Mouse (Mus musculus): ENCODE results near the gene Scgb2b21. TPM values are rescaled to one million over a fixed set of nuclear protein-coding genes. Genes with fewer than 3 reads are reported as not detected.

Scgb2b21 gene
- not detected for total RNA-seq (2023)

GRCm38 (mm10) chr7:33520358-33520757, at the start of gene Scgb2b21:
Scgb2b21 (minus strand) TSS chr7:33520458.

Other genes with a start within 250 kb of the Scgb2b21 start
- not detected for gene Scgb2b19, start 240.1 kb downstream of the Scgb2b21 start, total RNA-seq (2023)
- gene Scgb1b19, start 233.2 kb downstream of the Scgb2b21 start, total RNA-seq (2023): not detected
- not detected for gene Scgb2b20, start 154.1 kb downstream of the Scgb2b21 start, total RNA-seq (2023)
- not detected for gene Scgb1b20, start 147.2 kb downstream of the Scgb2b21 start, total RNA-seq (2023)
- not detected for gene Scgb2b24, start 218.9 kb upstream of the Scgb2b21 start, total RNA-seq (2023)
- not detected for gene Scgb1b24, start 223.3 kb upstream of the Scgb2b21 start, total RNA-seq (2023)